Comparison of ENCODE assay signal across 8 mouse cellular contexts in genomic region chr13:113587200-113587936, GRCm38 (mm10). TPM values are rescaled to one million over a fixed set of nuclear protein-coding genes. Genes with fewer than 3 reads are reported as not detected.
DNase-seq lines count a peak whose midpoint lies in the region; ATAC-seq and TF ChIP-seq lines count a peak whose summit lies in the region.

No protein-coding gene starts in this region.

- no peak for TF ChIP-seq CTCF in thymus, adult 2 months (IDR thresholded peaks at IDR 0.05; ENCODE audit: borderline replicate concordance, control insufficient read depth, extremely low read depth, insufficient read depth, low read length, poor library complexity)

- H3K9ac ChIP-seq in heart, embryonic 13.5 days: peak overlapping the region; percentile 35; the same call in 1 of the 2 replicates
- H3K9ac ChIP-seq in forebrain, embryonic 11.5 days (ENCODE audit: low read length): peak overlapping the region; percentile 32
- no peak overlapping the region for H3K9ac ChIP-seq in neural tube, embryonic 12.5 days

- H3K36me3 ChIP-seq in heart, embryonic 13.5 days: peaks cover 24% of the 10 kb centered on the region
- H3K36me3 ChIP-seq in forebrain, embryonic 11.5 days (ENCODE audit: control insufficient read depth, insufficient read depth, low read length): no peaks in the 10 kb centered on the region; the same call in 1 of the 2 replicates
- no peaks in the 10 kb centered on the region for H3K36me3 ChIP-seq in neural tube, embryonic 12.5 days
- no peaks in the 10 kb centered on the region for H3K36me3 ChIP-seq in thymus, adult 2 months (ENCODE audit: control insufficient read depth, insufficient read depth, low read length)

- no peaks in the 10 kb centered on the region for H3K27me3 ChIP-seq in heart, embryonic 13.5 days (replicated peaks)
- no peaks in the 10 kb centered on the region for H3K27me3 ChIP-seq in forebrain, embryonic 11.5 days (ENCODE audit: control insufficient read depth, insufficient read depth, low read length)
- no peaks in the 10 kb centered on the region for H3K27me3 ChIP-seq in neural tube, embryonic 12.5 days (replicated peaks)
- H3K27me3 ChIP-seq in thymus, adult 2 months (ENCODE audit: control insufficient read depth, insufficient read depth, low read length): no peaks in the 10 kb centered on the region

- peak overlapping the region; percentile 24 for H3K4me2 ChIP-seq in heart, embryonic 13.5 days
- peak overlapping the region; percentile 31; the same call in 1 of the 2 replicates for H3K4me2 ChIP-seq in forebrain, embryonic 11.5 days (ENCODE audit: low read depth, low read length, severe bottlenecking)
- peak overlapping the region; percentile 33 for H3K4me2 ChIP-seq in neural tube, embryonic 12.5 days (replicated peaks)

- intact Hi-C loops in heart, postnatal 14 days (cut with DNase I): no loop called here

- peaks cover 27% of the 10 kb centered on the region for H3K4me1 ChIP-seq in heart, embryonic 13.5 days
- peaks cover 8% of the 10 kb centered on the region; the same call in 1 of the 2 replicates for H3K4me1 ChIP-seq in forebrain, embryonic 11.5 days (replicated peaks; ENCODE audit: control insufficient read depth, insufficient read depth, low read length)
- peaks cover 15% of the 10 kb centered on the region for H3K4me1 ChIP-seq in neural tube, embryonic 12.5 days
- H3K4me1 ChIP-seq in thymus, adult 2 months (replicated peaks; ENCODE audit: control insufficient read depth, insufficient read depth, low read length): 0 out of 2 replicates have a peak, but pooled peaks cover 1% of the 10 kb centered on the region

- no peaks in the 10 kb centered on the region for H3K9me3 ChIP-seq in heart, embryonic 13.5 days
- no peaks in the 10 kb centered on the region for H3K9me3 ChIP-seq in forebrain, embryonic 11.5 days (ENCODE audit: control insufficient read depth, low read length)
- no peaks in the 10 kb centered on the region for H3K9me3 ChIP-seq in neural tube, embryonic 12.5 days

- TF ChIP-seq POLR2A in thymus, adult 2 months (IDR thresholded peaks at IDR 0.05; ENCODE audit: control insufficient read depth, extremely low read depth, insufficient read depth, low read length, poor library complexity): no peak

- 32% methylated on average over 15 of the region's 15 CpGs for whole genome bisulfite sequencing in heart, embryonic 13.5 days
- WGBS in forebrain, embryonic 11.5 days: 6% methylated on average over 15 of the region's 15 CpGs
- 6% methylated on average over 15 of the region's 15 CpGs for whole genome bisulfite sequencing in neural tube, embryonic 12.5 days
- 89% methylated on average over 15 of the region's 15 CpGs for WGBS in thymus, adult 2 months

- 0 out of 2 replicates have a peak overlapping the region, but pooled peaks have one; percentile 4 for H3K27ac ChIP-seq in heart, embryonic 13.5 days (replicated peaks)
- H3K27ac ChIP-seq in forebrain, embryonic 11.5 days (ENCODE audit: low read depth, low read length): peak overlapping the region; percentile 55; the same call in 1 of the 2 replicates
- H3K27ac ChIP-seq in neural tube, embryonic 12.5 days: no peak overlapping the region
- H3K27ac ChIP-seq in thymus, adult 2 months (ENCODE audit: control insufficient read depth, insufficient read depth, low read length): no peak overlapping the region

- no peak for DNase-seq in heart, postnatal 14 days
- DNase-seq in forebrain, embryonic 11.5 days (ENCODE audit: low spot score): peak; percentile 84
- DNase-seq in layer of hippocampus, postnatal 36 days: peak; percentile 55 to 71
- DNase-seq in testis, postnatal 14 days (ENCODE audit: low spot score): no peak
- DNase-seq in thymus, adult 2 months: no peak

- no peak overlapping the region for H3K4me3 ChIP-seq in heart, embryonic 13.5 days
- H3K4me3 ChIP-seq in forebrain, embryonic 11.5 days (ENCODE audit: low read depth, low read length): no peak overlapping the region
- no peak overlapping the region for H3K4me3 ChIP-seq in neural tube, embryonic 12.5 days
- no peak overlapping the region for H3K4me3 ChIP-seq in thymus, adult 2 months (ENCODE audit: control insufficient read depth, insufficient read depth, low read length)

- no peak for ATAC-seq in heart, embryonic 13.5 days (ENCODE audit: extremely low read depth, insufficient number of reproducible peaks, low FRiP score, low TSS enrichment)
- peak; percentile 97 for ATAC-seq in forebrain, embryonic 11.5 days (replicated peaks; ENCODE audit: low FRiP score)
- peak; percentile 91 for ATAC-seq in neural tube, embryonic 12.5 days (ENCODE audit: low FRiP score, low read depth)
- no peak for ATAC-seq in megakaryocyte-erythroid progenitor cell, adult 5-6 weeks (replicated peaks; ENCODE audit: low FRiP score, low TSS enrichment, poor library complexity, severe bottlenecking)

RNA-seq across cellular contexts. Expression of gene Snx18, which starts 31.0 kb away (rescaled TPM):
- polyA plus RNA-seq in heart, embryonic 13.5 days (2015; fragmentation: Nextera tagmentation; extraction: Ambion mirVana): 13.8 and 14.4 TPM in 2 replicates
- total RNA-seq in heart, postnatal 14 days (2021): 10 to 100 TPM; 28.4 to 28.7 TPM
- polyA plus RNA-seq in forebrain, embryonic 11.5 days (2014; fragmentation: Nextera tagmentation; extraction: Ambion mirVana): 18.7 and 21.1 TPM in 2 replicates
- 10 to 100 TPM; 21.6 to 22.7 TPM for total RNA-seq in layer of hippocampus, postnatal 36 days (2021)
- polyA plus RNA-seq in neural tube, embryonic 12.5 days (2016; fragmentation: Nextera tagmentation; extraction: Ambion mirVana): 30.7 and 36.2 TPM in 2 replicates
- 5.3 and 10.9 TPM in 2 replicates for total RNA-seq in megakaryocyte-erythroid progenitor cell, adult 5-6 weeks (2014; fragmentation: Nextera tagmentation)
- 13.2 and 18.1 TPM in 2 replicates for total RNA-seq in megakaryocyte-erythroid progenitor cell, adult 5-6 weeks (2017)
- polyA plus RNA-seq in thymus, adult 2 months (2012; rRNA removed): 15.6 and 21.0 TPM in 2 replicates

Comparison
In these comparisons a context has a peak if more than half of its experiments do, and no peak if none do; other contexts are left out.
1. ATAC-seq: peak in forebrain, embryonic 11.5 days (single experiment) and neural tube, embryonic 12.5 days (single experiment); none in heart, embryonic 13.5 days (single experiment) and megakaryocyte-erythroid progenitor cell, adult 5-6 weeks (single experiment).
2. H3K27ac ChIP-seq: peak in heart, embryonic 13.5 days (single experiment) and forebrain, embryonic 11.5 days (single experiment); none in neural tube, embryonic 12.5 days (single experiment) and thymus, adult 2 months (single experiment).
3. DNase-seq: peak in forebrain, embryonic 11.5 days (single experiment) and layer of hippocampus, postnatal 36 days (2 of 2); none in heart, postnatal 14 days (0 of 2), testis, postnatal 14 days (single experiment) and thymus, adult 2 months (single experiment).
4. Peak in every context shown above with its lines, with median percentiles within 50 percentile points of each other: H3K4me2 ChIP-seq.